Mouse (Mus musculus) neural tube, embryonic 13.5 days (tissue): ENCODE measurements around the gene Nup98. TPM values are rescaled to one million over a fixed set of nuclear protein-coding genes. Genes with fewer than 3 reads are reported as not detected.
A peak's percentile ranks its signal among the peaks of the same experiment; 100 is the strongest.

Experiments
- ATAC-seq: fragments of 200-750 bp; cut with Nextera tagmentation; 2 replicates; pipeline ENCODE4 v1.8.0; 2017; ENCODE audit warnings: low read depth, mild to moderate bottlenecking, moderate TSS enrichment, moderate library complexity
- H3K27ac ChIP-seq: fragments of 300-500 bp; sonication (generic); replicated peaks from 2 replicates; pipeline ENCODE4 v1.5.1; 2015; ENCODE audit warnings: moderate library complexity, mild to moderate bottlenecking, inconsistent platforms
- H3K27me3 ChIP-seq: fragments of 300-500 bp; sonication (generic); 2 replicates; pipeline ENCODE4 v1.6.1; 2015; ENCODE audit warnings: mild to moderate bottlenecking, inconsistent platforms
- H3K36me3 ChIP-seq: fragments of 300-500 bp; sonication (generic); 2 replicates; pipeline ENCODE4 v1.6.1; 2015; ENCODE audit warnings: mild to moderate bottlenecking, inconsistent platforms
- H3K4me1 ChIP-seq: fragments of 300-500 bp; sonication (generic); replicated peaks from 2 replicates; pipeline ENCODE4 v1.6.1; 2015; ENCODE audit warnings: inconsistent platforms
- H3K4me2 ChIP-seq: fragments of 300-500 bp; sonication (generic); 2 replicates; pipeline ENCODE4 v1.6.1; 2015; ENCODE audit warnings: inconsistent platforms, mild to moderate bottlenecking, moderate library complexity
- H3K4me3 ChIP-seq: fragments of 300-500 bp; sonication (generic); 2 replicates; pipeline ENCODE4 v1.5.1; 2015; ENCODE audit warnings: mild to moderate bottlenecking, inconsistent platforms
- H3K9ac ChIP-seq: fragments of 300-500 bp; sonication (generic); 2 replicates; pipeline ENCODE4 v1.6.1; 2015; ENCODE audit warnings: moderate library complexity, mild to moderate bottlenecking, inconsistent platforms
- H3K9me3 ChIP-seq: fragments of 300-500 bp; sonication (generic); 2 replicates; pipeline ENCODE4 v1.6.1; 2016; ENCODE audit warnings: inconsistent platforms
- WGBS: fragments of 180-500 bp; shearing (Covaris S2); methylation state at CpG from one replicate; pipeline ENCODE4 v1.1.7; 2015; 5-methylcytosine and 5-hydroxymethylcytosine counted together
- polyA plus RNA-seq: library from polyadenylated mRNA; unstranded; fragments of >200 nt; fragmentation: Nextera tagmentation; extraction: Ambion mirVana; gene quantifications from 2 replicates; pipeline ENCODE4 v1.2.1, GENCODE M21; 2015

Gene Nup98
- 21.6 and 23.7 TPM in 2 replicates for polyA plus RNA-seq

- WGBS: under 1% methylated on average over 86 of the region's 87 CpGs
These were observed at the start of gene Nup98, which contains the start of gene Pgap2 for GRCm38 (mm10) chr7:102209756-102210721. Gene Nup98, minus strand, starts transcription at chr7:102210176. Gene Pgap2, plus strand, starts transcription at chr7:102210208.

GRCm38 (mm10) chr7:102258753-102259152, 48.8 kb upstream of the Nup98 start:
- Histone ChIP-seq H3K27ac (no peak overlapping the region), H3K36me3 (no peaks in the 10 kb centered on the region), H3K4me2 (no peak overlapping the region), H3K9me3 (no peaks in the 10 kb centered on the region), H3K9ac (no peak overlapping the region), H3K27me3 (no peaks in the 10 kb centered on the region), H3K4me3 (no peak overlapping the region), H3K4me1 (no peaks in the 10 kb centered on the region)
- ATAC-seq: no peak
- 51% methylated on average over 3 of the region's 3 CpGs for WGBS

More at GRCm38 (mm10) chr7:102209756-102210721, at the start of gene Nup98, which contains the start of gene Pgap2:
- Histone ChIP-seq H3K27ac (peak within 1 kb of the TSS; percentile 96), H3K4me3 (peak within 1 kb of the TSS; percentile 88), H3K9me3 (no peaks in the 10 kb centered on the region), H3K36me3 (0 out of 2 replicates have a peak, but pooled peaks cover 3% of the 10 kb centered on the region), H3K27me3 (no peaks in the 10 kb centered on the region), H3K4me1 (peaks cover 37% of the 10 kb centered on the region), H3K9ac (peak within 1 kb of the TSS; percentile 88), H3K4me2 (peak within 1 kb of the TSS; percentile 91)
- peak; percentile 98 for ATAC-seq

GRCm38 (mm10) chr7:102258189-102258588, 48.2 kb upstream of the Nup98 start:
- Histone ChIP-seq H3K36me3 (no peaks in the 10 kb centered on the region), H3K27me3 (no peaks in the 10 kb centered on the region), H3K27ac (no peak overlapping the region), H3K4me3 (no peak overlapping the region), H3K4me2 (no peak overlapping the region), H3K9me3 (no peaks in the 10 kb centered on the region), H3K4me1 (no peaks in the 10 kb centered on the region), H3K9ac (no peak overlapping the region)
- ATAC-seq: peak; percentile 48
- WGBS: 19% methylated on average over 4 of the region's 4 CpGs

- Histone ChIP-seq H3K4me2 (no peak overlapping the region), H3K4me3 (no peak overlapping the region), H3K9ac (no peak overlapping the region), H3K4me1 (no peaks in the 10 kb centered on the region), H3K27ac (no peak overlapping the region), H3K9me3 (no peaks in the 10 kb centered on the region), H3K27me3 (no peaks in the 10 kb centered on the region), H3K36me3 (no peaks in the 10 kb centered on the region)
- 87% methylated on average over 3 of the region's 3 CpGs for WGBS
- ATAC-seq: no peak
These were observed 46.7 kb upstream of the Nup98 start for GRCm38 (mm10) chr7:102256636-102257035.

- no peak within 1 kb of the TSS for H3K27ac ChIP-seq
- ATAC-seq: no peak
- no peaks in the 10 kb centered on the region for H3K9me3 ChIP-seq
- no peak within 1 kb of the TSS for H3K4me2 ChIP-seq
- peaks cover 5% of the 10 kb centered on the region for H3K4me1 ChIP-seq
- 84% methylated on average over 3 of the region's 3 CpGs for WGBS
- no peaks in the 10 kb centered on the region for H3K27me3 ChIP-seq
- no peak within 1 kb of the TSS for H3K4me3 ChIP-seq
- no peak within 1 kb of the TSS for H3K9ac ChIP-seq
- no peaks in the 10 kb centered on the region for H3K36me3 ChIP-seq
These were observed 46.0 kb upstream of the Nup98 start, which contains the start of gene Rhog for GRCm38 (mm10) chr7:102255954-102256353. Gene Rhog, minus strand, starts transcription at chr7:102256054.

- H3K9ac ChIP-seq: no peak overlapping the region
- WGBS: 93% methylated on average over 1 of the region's 1 CpGs
- H3K27ac ChIP-seq: no peak overlapping the region
- no peaks in the 10 kb centered on the region for H3K9me3 ChIP-seq
- H3K4me1 ChIP-seq: peaks cover 19% of the 10 kb centered on the region
- no peak for ATAC-seq
- H3K36me3 ChIP-seq: no peaks in the 10 kb centered on the region
- no peak overlapping the region for H3K4me2 ChIP-seq
- H3K27me3 ChIP-seq: no peaks in the 10 kb centered on the region
- no peak overlapping the region for H3K4me3 ChIP-seq
These were observed 43.7 kb upstream of the Nup98 start for GRCm38 (mm10) chr7:102253631-102254030.

GRCm38 (mm10) chr7:102250631-102251214, 40.7 kb upstream of the Nup98 start:
- H3K4me2 ChIP-seq: peak overlapping the region; percentile 92
- peak overlapping the region; percentile 87 for H3K9ac ChIP-seq
- peak overlapping the region; percentile 75 for H3K4me3 ChIP-seq
- H3K9me3 ChIP-seq: no peaks in the 10 kb centered on the region
- peak overlapping the region; percentile 88 for H3K27ac ChIP-seq
- WGBS: under 1% methylated on average over 33 of the region's 33 CpGs
- no peaks in the 10 kb centered on the region for H3K36me3 ChIP-seq
- ATAC-seq: peak; percentile 80
- H3K4me1 ChIP-seq: peaks cover 48% of the 10 kb centered on the region
- no peaks in the 10 kb centered on the region for H3K27me3 ChIP-seq

GRCm38 (mm10) chr7:102249896-102250630, 40.1 kb upstream of the Nup98 start:
- peak overlapping the region; percentile 75 for H3K4me3 ChIP-seq
- peaks cover 54% of the 10 kb centered on the region for H3K4me1 ChIP-seq
- ATAC-seq: peak; percentile 84
- 1% methylated on average over 34 of the region's 49 CpGs for WGBS
- no peaks in the 10 kb centered on the region for H3K27me3 ChIP-seq
- peak overlapping the region; percentile 88 for H3K27ac ChIP-seq
- peak overlapping the region; percentile 92 for H3K4me2 ChIP-seq
- no peaks in the 10 kb centered on the region for H3K36me3 ChIP-seq
- H3K9me3 ChIP-seq: no peaks in the 10 kb centered on the region
- peak overlapping the region; percentile 87 for H3K9ac ChIP-seq

- under 1% methylated on average over 23 of the region's 23 CpGs for WGBS
- H3K4me2 ChIP-seq: peak overlapping the region; percentile 92
- peak; percentile 29 for ATAC-seq
These were observed 39.5 kb upstream of the Nup98 start for GRCm38 (mm10) chr7:102249531-102249895.

GRCm38 (mm10) chr7:102248691-102249404, 38.9 kb upstream of the Nup98 start:
- no peak for ATAC-seq
- peaks cover 61% of the 10 kb centered on the region for H3K4me1 ChIP-seq
- H3K9ac ChIP-seq: peak overlapping the region; percentile 87
- H3K4me2 ChIP-seq: peak overlapping the region; percentile 92
- no peaks in the 10 kb centered on the region for H3K27me3 ChIP-seq
- peak overlapping the region; percentile 75 for H3K4me3 ChIP-seq
- no peaks in the 10 kb centered on the region for H3K9me3 ChIP-seq
- 34% methylated on average over 16 of the region's 16 CpGs for WGBS
- H3K27ac ChIP-seq: 0 out of 2 replicates have a peak overlapping the region, but pooled peaks have one; percentile 88
- H3K36me3 ChIP-seq: no peaks in the 10 kb centered on the region

More at GRCm38 (mm10) chr7:102249531-102249895, 39.5 kb upstream of the Nup98 start:
- Histone ChIP-seq H3K9ac (peak overlapping the region; percentile 87), H3K27me3 (no peaks in the 10 kb centered on the region), H3K4me3 (peak overlapping the region; percentile 75), H3K36me3 (no peaks in the 10 kb centered on the region), H3K4me1 (peaks cover 59% of the 10 kb centered on the region), H3K9me3 (no peaks in the 10 kb centered on the region), H3K27ac (peak overlapping the region; percentile 88)
